Mouse (Mus musculus): ENCODE measurements at regions not wholly inside any gene's neighbourhood (a gene's known extent, or its start where the extent isn't known, plus 50 kb on each side); places are given as distances from the start of the nearest gene placed in this dataset.
A peak's percentile ranks its signal among the peaks of the same experiment; 100 is the strongest.

DNA sequence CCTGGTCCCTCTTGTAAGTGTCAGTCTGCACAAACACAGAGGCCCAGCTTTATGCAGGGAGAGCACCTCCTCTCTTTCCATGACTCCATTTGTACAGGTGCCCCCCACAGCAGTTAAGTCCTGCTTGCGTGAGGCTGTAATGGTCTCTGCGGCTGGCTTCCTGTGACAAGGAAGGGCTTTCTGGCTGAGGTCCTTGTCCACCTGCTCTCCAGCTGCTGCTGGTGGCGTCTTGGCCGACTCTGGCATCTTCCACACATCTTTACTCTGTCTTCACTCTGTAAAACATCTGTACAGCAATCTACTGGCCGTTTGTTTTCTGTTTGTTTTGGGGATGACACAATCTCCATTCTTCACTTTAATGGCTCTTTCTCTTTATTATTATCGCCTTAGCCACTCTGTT lies 60.8 kb downstream of the Rpusd4 start:
- H3K4me2 ChIP-seq (ENCODE audit: low read depth, low read length), result no peak overlapping the region
- no peaks in the 10 kb centered on the region for H3K36me3 ChIP-seq (ENCODE audit: control insufficient read depth, insufficient read depth, low read length)
- 0 out of 2 replicates have a peak, but pooled peaks cover 3% of the 10 kb centered on the region for H3K27me3 ChIP-seq (ENCODE audit: control insufficient read depth, insufficient read depth, low read length)
- H3K4me3 ChIP-seq (ENCODE audit: low read depth, low read length), result no peak overlapping the region
- H3K9me3 ChIP-seq (ENCODE audit: control insufficient read depth, low read length), result no peaks in the 10 kb centered on the region
- 56% methylated on average over 6 of the region's 6 CpGs for WGBS
- H3K27ac ChIP-seq (ENCODE audit: low read depth, low read length), result no peak overlapping the region
- ATAC-seq (ENCODE audit: low read depth), result no peak
- no peak overlapping the region for H3K9ac ChIP-seq (replicated peaks; ENCODE audit: low read depth, low read length)
- no peaks in the 10 kb centered on the region for H3K4me1 ChIP-seq (ENCODE audit: control insufficient read depth, insufficient read depth, low read length)

GRCm38 (mm10) chr9:35330386-35330785 lies 62.7 kb downstream of the Rpusd4 start:
- H3K9ac ChIP-seq (replicated peaks; ENCODE audit: low read depth, low read length), result no peak overlapping the region
- no peaks in the 10 kb centered on the region for H3K4me1 ChIP-seq (ENCODE audit: control insufficient read depth, insufficient read depth, low read length)
- H3K27me3 ChIP-seq (ENCODE audit: control insufficient read depth, insufficient read depth, low read length), result 0 out of 2 replicates have a peak, but pooled peaks cover 3% of the 10 kb centered on the region
- ATAC-seq (ENCODE audit: low read depth), result no peak
- no peak overlapping the region for H3K27ac ChIP-seq (ENCODE audit: low read depth, low read length)
- no peak overlapping the region for H3K4me2 ChIP-seq (ENCODE audit: low read depth, low read length)
- H3K36me3 ChIP-seq (ENCODE audit: control insufficient read depth, insufficient read depth, low read length), result no peaks in the 10 kb centered on the region
- H3K4me3 ChIP-seq (ENCODE audit: low read depth, low read length), result no peak overlapping the region
- 80% methylated on average over 2 of the region's 2 CpGs for WGBS
- no peaks in the 10 kb centered on the region for H3K9me3 ChIP-seq (ENCODE audit: control insufficient read depth, low read length)

GRCm38 (mm10) chr9:35331241-35331680 lies 63.6 kb downstream of the Rpusd4 start:
- no peak overlapping the region for H3K9ac ChIP-seq (replicated peaks; ENCODE audit: low read depth, low read length)
- ATAC-seq (ENCODE audit: low read depth), result peak; percentile 87
- whole genome bisulfite sequencing, result 3% methylated on average over 7 of the region's 7 CpGs
- H3K4me1 ChIP-seq (ENCODE audit: control insufficient read depth, insufficient read depth, low read length), result 0 out of 2 replicates have a peak, but pooled peaks cover 4% of the 10 kb centered on the region
- H3K9me3 ChIP-seq (ENCODE audit: control insufficient read depth, low read length), result no peaks in the 10 kb centered on the region
- no peak overlapping the region for H3K4me2 ChIP-seq (ENCODE audit: low read depth, low read length)
- H3K36me3 ChIP-seq (ENCODE audit: control insufficient read depth, insufficient read depth, low read length), result no peaks in the 10 kb centered on the region
- H3K27ac ChIP-seq (ENCODE audit: low read depth, low read length), result no peak overlapping the region
- no peak overlapping the region for H3K4me3 ChIP-seq (ENCODE audit: low read depth, low read length)
- 0 out of 2 replicates have a peak, but pooled peaks cover 3% of the 10 kb centered on the region for H3K27me3 ChIP-seq (ENCODE audit: control insufficient read depth, insufficient read depth, low read length)

DNA sequence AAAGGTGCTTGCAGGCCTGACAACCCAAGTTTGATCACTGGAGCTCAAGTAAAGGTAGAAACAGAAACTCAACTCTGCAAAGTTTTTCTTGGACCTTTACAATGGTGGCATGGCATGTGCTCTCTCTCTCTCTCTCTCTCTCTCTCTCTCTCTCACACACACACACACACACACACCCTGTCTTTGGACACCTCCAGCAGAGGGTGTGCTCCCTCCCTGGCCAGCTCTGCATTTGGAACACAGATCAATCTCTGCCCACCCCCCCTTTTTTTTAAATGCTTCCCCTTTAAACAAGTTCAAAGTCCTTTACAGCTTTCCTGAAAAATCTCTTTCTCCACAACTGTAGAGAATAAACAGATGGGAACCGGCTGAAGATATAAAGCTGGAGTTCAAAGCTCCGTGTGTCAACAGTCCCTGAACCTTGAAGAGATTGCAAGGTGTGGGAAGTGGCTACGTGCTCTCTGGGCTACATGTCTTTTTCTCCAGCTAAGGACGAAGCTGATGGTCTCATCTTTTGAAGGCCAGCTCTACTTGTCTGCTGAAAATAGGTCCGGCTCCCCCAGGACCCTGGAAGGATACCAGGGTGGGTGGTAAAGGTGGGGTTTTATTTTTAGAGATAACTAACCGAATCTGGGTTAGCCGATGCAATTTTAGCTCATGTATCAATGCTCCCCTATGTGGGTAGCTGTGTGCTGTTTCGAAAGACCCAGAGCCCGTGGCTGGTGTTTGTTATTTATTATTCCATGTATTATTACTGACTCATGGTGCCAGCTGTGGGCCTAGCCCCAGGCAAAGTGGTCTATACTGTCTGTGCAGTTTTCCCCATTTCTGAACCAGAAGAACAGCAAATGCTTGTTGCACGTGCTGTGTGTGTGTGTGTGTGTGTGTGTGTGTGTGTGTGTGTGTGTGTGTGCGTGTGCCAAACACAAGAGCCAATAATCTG lies 65.3 kb downstream of the Rpusd4 start:
- Histone ChIP-seq H3K27me3 (ENCODE audit: control insufficient read depth, insufficient read depth, low read length) (0 out of 2 replicates have a peak, but pooled peaks cover 3% of the 10 kb centered on the region), H3K36me3 (ENCODE audit: control insufficient read depth, insufficient read depth, low read length) (no peaks in the 10 kb centered on the region), H3K9ac (replicated peaks; ENCODE audit: low read depth, low read length) (no peak overlapping the region), H3K27ac (ENCODE audit: low read depth, low read length) (no peak overlapping the region), H3K9me3 (ENCODE audit: control insufficient read depth, low read length) (no peaks in the 10 kb centered on the region), H3K4me3 (ENCODE audit: low read depth, low read length) (no peak overlapping the region), H3K4me2 (ENCODE audit: low read depth, low read length) (no peak overlapping the region), H3K4me1 (ENCODE audit: control insufficient read depth, insufficient read depth, low read length) (0 out of 2 replicates have a peak, but pooled peaks cover 9% of the 10 kb centered on the region)
- 71% methylated on average over 11 of the region's 11 CpGs for WGBS
- ATAC-seq (ENCODE audit: low read depth), result no peak

DNA sequence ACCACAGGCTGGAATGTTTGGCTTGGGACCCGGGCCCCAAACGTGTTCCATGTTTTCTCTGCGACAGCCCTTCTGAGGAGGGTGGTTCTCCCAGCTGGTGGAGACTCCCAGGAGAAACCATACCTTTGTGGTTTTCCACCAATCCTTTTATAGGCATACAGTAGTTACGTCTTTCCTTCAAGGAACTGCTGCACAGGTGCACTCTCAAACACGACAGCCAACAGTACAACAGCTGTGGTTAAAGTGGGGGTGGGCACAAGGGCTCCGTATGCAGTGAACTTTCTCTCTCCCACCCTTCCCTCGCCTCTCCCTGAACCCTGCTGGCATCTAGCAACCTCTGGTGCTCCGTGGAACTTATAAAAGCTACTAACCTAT lies 66.0 kb downstream of the Rpusd4 start:
- H3K9me3 ChIP-seq (ENCODE audit: control insufficient read depth, low read length), result no peaks in the 10 kb centered on the region
- no peak overlapping the region for H3K27ac ChIP-seq (ENCODE audit: low read depth, low read length)
- no peaks in the 10 kb centered on the region for H3K36me3 ChIP-seq (ENCODE audit: control insufficient read depth, insufficient read depth, low read length)
- no peak overlapping the region for H3K9ac ChIP-seq (replicated peaks; ENCODE audit: low read depth, low read length)
- 75% methylated on average over 8 of the region's 8 CpGs for WGBS
- ATAC-seq (ENCODE audit: low read depth), result no peak
- 0 out of 2 replicates have a peak, but pooled peaks cover 9% of the 10 kb centered on the region for H3K4me1 ChIP-seq (ENCODE audit: control insufficient read depth, insufficient read depth, low read length)
- 0 out of 2 replicates have a peak, but pooled peaks cover 3% of the 10 kb centered on the region for H3K27me3 ChIP-seq (ENCODE audit: control insufficient read depth, insufficient read depth, low read length)
- no peak overlapping the region for H3K4me3 ChIP-seq (ENCODE audit: low read depth, low read length)
- no peak overlapping the region for H3K4me2 ChIP-seq (ENCODE audit: low read depth, low read length)

DNA sequence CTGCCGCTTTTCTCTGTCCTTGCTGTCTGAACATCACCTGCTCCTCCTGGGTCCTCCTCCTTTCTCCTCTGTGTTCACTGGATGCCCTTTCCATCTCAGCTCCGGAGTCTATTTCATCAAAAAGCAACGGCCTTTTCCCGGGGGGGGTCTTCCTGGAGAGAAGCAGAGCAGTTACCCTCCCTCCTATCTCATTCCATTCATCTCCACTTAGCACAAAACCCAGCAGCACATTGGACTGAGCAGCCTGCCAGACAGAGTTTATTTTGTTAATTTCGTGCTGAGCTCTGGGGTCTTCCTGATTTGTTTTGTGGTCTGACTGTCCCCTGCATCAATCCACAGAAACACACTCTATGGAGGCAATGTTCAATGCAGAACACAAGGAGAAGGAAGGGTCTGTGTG lies 66.9 kb downstream of the Rpusd4 start:
- no peaks in the 10 kb centered on the region for H3K9me3 ChIP-seq (ENCODE audit: control insufficient read depth, low read length)
- ATAC-seq (ENCODE audit: low read depth), result no peak
- 0 out of 2 replicates have a peak, but pooled peaks cover 9% of the 10 kb centered on the region for H3K4me1 ChIP-seq (ENCODE audit: control insufficient read depth, insufficient read depth, low read length)
- no peak overlapping the region for H3K4me2 ChIP-seq (ENCODE audit: low read depth, low read length)
- H3K36me3 ChIP-seq (ENCODE audit: control insufficient read depth, insufficient read depth, low read length), result no peaks in the 10 kb centered on the region
- no peak overlapping the region for H3K9ac ChIP-seq (replicated peaks; ENCODE audit: low read depth, low read length)
- H3K27ac ChIP-seq (ENCODE audit: low read depth, low read length), result no peak overlapping the region
- H3K4me3 ChIP-seq (ENCODE audit: low read depth, low read length), result no peak overlapping the region
- WGBS, result 65% methylated on average over 5 of the region's 5 CpGs
- H3K27me3 ChIP-seq (ENCODE audit: control insufficient read depth, insufficient read depth, low read length), result 0 out of 2 replicates have a peak, but pooled peaks cover 3% of the 10 kb centered on the region

DNA sequence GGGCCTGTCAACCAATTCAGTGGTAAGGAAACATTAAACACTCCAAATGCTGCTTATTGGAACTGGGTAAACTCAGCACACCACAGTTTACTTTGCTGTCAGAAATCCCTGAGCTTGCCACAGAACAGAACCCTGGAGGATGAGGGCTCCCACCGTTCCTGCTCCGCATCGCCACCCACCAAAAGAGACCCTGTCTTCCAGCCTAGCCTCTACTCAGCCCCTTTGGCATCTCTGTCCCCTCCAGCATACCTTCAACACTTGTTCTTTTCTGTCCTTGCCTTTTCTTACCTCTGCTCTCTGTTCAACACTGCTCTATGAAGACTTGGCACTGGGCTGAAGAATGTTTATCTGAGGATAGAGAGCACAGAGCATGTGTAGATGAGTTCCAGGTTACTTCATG lies 67.5 kb downstream of the Rpusd4 start:
- H3K9ac ChIP-seq (replicated peaks; ENCODE audit: low read depth, low read length), result no peak overlapping the region
- no peaks in the 10 kb centered on the region for H3K36me3 ChIP-seq (ENCODE audit: control insufficient read depth, insufficient read depth, low read length)
- H3K27ac ChIP-seq (ENCODE audit: low read depth, low read length), result no peak overlapping the region
- ATAC-seq (ENCODE audit: low read depth), result no peak
- WGBS, result 86% methylated on average over 3 of the region's 3 CpGs
- H3K27me3 ChIP-seq (ENCODE audit: control insufficient read depth, insufficient read depth, low read length), result 0 out of 2 replicates have a peak, but pooled peaks cover 3% of the 10 kb centered on the region
- H3K4me3 ChIP-seq (ENCODE audit: low read depth, low read length), result no peak overlapping the region
- H3K9me3 ChIP-seq (ENCODE audit: control insufficient read depth, low read length), result no peaks in the 10 kb centered on the region
- H3K4me1 ChIP-seq (ENCODE audit: control insufficient read depth, insufficient read depth, low read length), result 0 out of 2 replicates have a peak, but pooled peaks cover 9% of the 10 kb centered on the region
- H3K4me2 ChIP-seq (ENCODE audit: low read depth, low read length), result no peak overlapping the region

- 49% methylated on average over 15 of the region's 15 CpGs for WGBS
- peak; percentile 45; the same call in 1 of the 2 replicates for ATAC-seq (ENCODE audit: low read depth)
- Histone ChIP-seq H3K27me3 (ENCODE audit: control insufficient read depth, insufficient read depth, low read length) (0 out of 2 replicates have a peak, but pooled peaks cover 3% of the 10 kb centered on the region), H3K4me1 (ENCODE audit: control insufficient read depth, insufficient read depth, low read length) (peaks cover 14% of the 10 kb centered on the region; the same call in 1 of the 2 replicates), H3K27ac (ENCODE audit: low read depth, low read length) (no peak overlapping the region), H3K4me2 (ENCODE audit: low read depth, low read length) (no peak overlapping the region), H3K9ac (replicated peaks; ENCODE audit: low read depth, low read length) (no peak overlapping the region), H3K9me3 (ENCODE audit: control insufficient read depth, low read length) (no peaks in the 10 kb centered on the region), H3K4me3 (ENCODE audit: low read depth, low read length) (no peak overlapping the region), H3K36me3 (ENCODE audit: control insufficient read depth, insufficient read depth, low read length) (no peaks in the 10 kb centered on the region)
Observed at GRCm38 (mm10) chr9:35335888-35336700, 68.4 kb downstream of the Rpusd4 start.
